Mouse (Mus musculus) mesoderm, embryonic 11.5 days (tissue): ENCODE data around the gene Tmtc4.

ENCODE experiments used
- DNase-seq: peaks from one replicate; pipeline ENCODE4 v3.0.0-alpha.2; 2012; ENCODE audit warnings: low read depth, low spot score

The Tmtc4 gene

GRCm38 (mm10) chr14:122902884-122903283 is 81.0 kb downstream of the Tmtc4 start:
- no peak for DNase-seq

- DNase-seq = no peak
Observed at GRCm38 (mm10) chr14:122902136-122902535, 81.7 kb downstream of the Tmtc4 start.

- no peak for DNase-seq
Observed at GRCm38 (mm10) chr14:122901715-122902114, 82.1 kb downstream of the Tmtc4 start.

- DNase-seq = no peak
Observed at GRCm38 (mm10) chr14:122901177-122901576, 82.7 kb downstream of the Tmtc4 start.

GRCm38 (mm10) chr14:122900679-122901078 is 83.2 kb downstream of the Tmtc4 start:
- no peak for DNase-seq

- no peak for DNase-seq
Observed at GRCm38 (mm10) chr14:122898550-122898949, 85.3 kb downstream of the Tmtc4 start.

- DNase-seq = no peak
Observed at GRCm38 (mm10) chr14:122896106-122896505, 87.7 kb downstream of the Tmtc4 start.

GRCm38 (mm10) chr14:122891470-122891968 is 92.3 kb downstream of the Tmtc4 start:
- DNase-seq = no peak

- no peak for DNase-seq
Observed at GRCm38 (mm10) chr14:122888480-122888872, 95.4 kb downstream of the Tmtc4 start.

GRCm38 (mm10) chr14:122887702-122888479 is 95.9 kb downstream of the Tmtc4 start:
- no peak for DNase-seq

- no peak for DNase-seq
Observed at GRCm38 (mm10) chr14:122887278-122887677, 96.6 kb downstream of the Tmtc4 start.

- DNase-seq = no peak
Observed at GRCm38 (mm10) chr14:122885893-122886292, 97.9 kb downstream of the Tmtc4 start.

GRCm38 (mm10) chr14:122883821-122884584 is 99.8 kb downstream of the Tmtc4 start:
- no peak for DNase-seq

GRCm38 (mm10) chr14:122883410-122883806 is 100.4 kb downstream of the Tmtc4 start:
- DNase-seq = no peak

- no peak for DNase-seq
Observed at GRCm38 (mm10) chr14:122882795-122883409, 100.9 kb downstream of the Tmtc4 start.

- DNase-seq = no peak
Observed at GRCm38 (mm10) chr14:122882201-122882639, 101.6 kb downstream of the Tmtc4 start.

- no peak for DNase-seq
Observed at GRCm38 (mm10) chr14:122881699-122882098, 102.1 kb downstream of the Tmtc4 start.

GRCm38 (mm10) chr14:122880291-122880690 is 103.5 kb downstream of the Tmtc4 start:
- DNase-seq = no peak

- no peak for DNase-seq
Observed at GRCm38 (mm10) chr14:122877787-122878186, 106.0 kb downstream of the Tmtc4 start.

- DNase-seq = no peak
Observed at GRCm38 (mm10) chr14:122876723-122877122, 107.1 kb downstream of the Tmtc4 start.

GRCm38 (mm10) chr14:122876163-122876562 is 107.7 kb downstream of the Tmtc4 start:
- peak; percentile 87 for DNase-seq

GRCm38 (mm10) chr14:122875636-122876035 is 108.2 kb downstream of the Tmtc4 start:
- DNase-seq = no peak
